Mouse (Mus musculus): ENCODE results near the gene Vipas39. TPM values are rescaled to one million over a fixed set of nuclear protein-coding genes. Genes with fewer than 3 reads are reported as not detected.
"Not testable (repeated sequence)": the region's sequence is repeated elsewhere in the genome, so short reads cannot be mapped to it uniquely, and the experiment has no call there.

Gene Vipas39
- polyA plus RNA-seq, 1 experiment from 2014 or later = 55.1 TPM

DNA sequence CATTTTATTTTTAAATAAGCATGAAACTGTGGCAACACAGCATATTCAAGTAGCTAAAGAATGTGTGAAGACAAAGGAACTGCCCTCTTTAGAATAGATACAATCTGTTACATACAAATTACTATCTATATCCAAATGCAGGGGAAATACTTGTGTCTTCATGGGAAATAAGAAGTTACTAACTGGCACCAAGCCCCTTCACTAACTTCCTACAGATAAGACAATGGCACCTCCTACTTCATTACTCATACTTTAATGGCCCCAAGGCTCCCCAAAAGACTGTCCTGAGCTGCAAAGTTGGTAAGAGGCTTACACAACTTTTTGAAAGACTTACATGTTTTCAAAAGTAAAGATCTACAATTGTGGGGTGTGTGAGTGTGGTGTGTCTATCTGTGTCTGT, 48.5 kb downstream of the Vipas39 start:
- H3K4me1 ChIP-seq = no peaks in the 10 kb centered on the region; the same call in 1 of the 2 replicates
- H3K4me2 ChIP-seq (replicated peaks) = no peak overlapping the region
- no peaks in the 10 kb centered on the region for H3K9me3 ChIP-seq
- no peaks in the 10 kb centered on the region for H3K27me3 ChIP-seq
- no peak overlapping the region for H3K4me3 ChIP-seq
- H3K36me3 ChIP-seq = no peaks in the 10 kb centered on the region
- no peak for ATAC-seq (ENCODE audit: insufficient number of reproducible peaks, insufficient read depth, low FRiP score, low TSS enrichment)
- no peak overlapping the region for H3K27ac ChIP-seq
- H3K9ac ChIP-seq = no peak overlapping the region

DNA sequence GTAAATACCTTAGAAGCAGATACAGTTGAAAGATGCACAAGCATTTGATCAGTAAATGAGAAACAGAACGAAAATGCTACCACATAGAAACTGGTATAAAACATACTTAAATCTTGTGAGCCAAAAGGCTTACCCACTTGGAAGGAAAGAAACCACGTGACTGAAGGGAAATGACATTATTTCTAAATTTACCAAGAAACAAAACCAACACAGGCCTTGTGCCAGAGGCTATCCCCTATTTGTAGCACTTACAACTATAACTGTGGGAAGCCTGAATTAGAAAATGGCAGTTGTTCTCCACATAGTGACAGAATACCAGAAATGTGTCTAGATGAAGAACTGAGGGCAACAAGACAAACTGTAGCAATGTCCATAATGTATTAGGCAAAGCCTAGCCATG, 50.0 kb downstream of the Vipas39 start:
- Histone ChIP-seq H3K36me3 (no peaks in the 10 kb centered on the region), H3K27ac (no peak overlapping the region), H3K9ac (no peak overlapping the region), H3K4me2 (replicated peaks) (no peak overlapping the region), H3K4me3 (no peak overlapping the region), H3K9me3 (no peaks in the 10 kb centered on the region), H3K4me1 (no peaks in the 10 kb centered on the region; the same call in 1 of the 2 replicates), H3K27me3 (no peaks in the 10 kb centered on the region)
- WGBS = 71% methylated on average over 2 of the region's 2 CpGs
- no peak for ATAC-seq (ENCODE audit: insufficient number of reproducible peaks, insufficient read depth, low FRiP score, low TSS enrichment)

DNA sequence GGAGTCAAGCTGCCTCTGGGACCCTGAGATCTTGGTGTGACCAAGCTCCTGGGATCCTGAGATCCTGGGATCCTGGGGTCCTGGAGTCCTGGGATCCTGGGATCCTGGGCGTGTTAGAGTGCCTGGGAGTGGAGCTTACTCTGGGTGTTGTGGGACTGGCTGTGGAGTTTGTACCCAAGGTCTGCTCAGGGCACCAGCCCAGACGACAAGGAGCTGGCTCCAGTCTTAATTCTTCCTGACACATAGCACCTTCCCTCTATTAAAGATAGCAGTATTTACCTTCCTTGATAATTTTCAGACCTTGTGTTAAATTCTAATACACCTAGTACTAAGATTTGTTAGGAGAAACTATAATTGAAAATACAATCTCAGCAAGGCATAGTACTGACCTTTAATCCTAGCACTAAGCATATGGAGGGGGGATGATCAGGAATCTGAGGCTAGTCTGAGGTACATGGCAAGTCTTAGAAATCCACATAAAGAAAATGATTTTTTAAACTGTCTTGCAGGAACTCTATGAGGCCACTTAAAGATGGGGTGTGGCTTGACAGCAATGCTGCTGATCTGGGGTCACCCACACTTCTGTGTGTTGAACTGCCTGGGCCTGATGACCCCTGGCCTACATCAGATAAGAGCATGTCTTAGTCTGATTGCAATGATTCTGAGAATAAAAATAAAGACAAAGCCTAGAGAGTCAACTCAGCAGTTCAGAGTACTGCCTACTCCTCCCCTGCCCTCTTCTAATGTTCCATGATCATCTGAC, 53.0 kb downstream of the Vipas39 start:
- Histone ChIP-seq H3K4me3 (no peak overlapping the region), H3K27ac (no peak overlapping the region), H3K27me3 (no peaks in the 10 kb centered on the region), H3K4me1 (no peaks in the 10 kb centered on the region), H3K9ac (no peak overlapping the region), H3K4me2 (replicated peaks) (no peak overlapping the region), H3K36me3 (no peaks in the 10 kb centered on the region), H3K9me3 (no peaks in the 10 kb centered on the region)
- no peak for ATAC-seq (ENCODE audit: insufficient number of reproducible peaks, insufficient read depth, low FRiP score, low TSS enrichment)
- 49% methylated on average over 2 of the region's 2 CpGs for WGBS

DNA sequence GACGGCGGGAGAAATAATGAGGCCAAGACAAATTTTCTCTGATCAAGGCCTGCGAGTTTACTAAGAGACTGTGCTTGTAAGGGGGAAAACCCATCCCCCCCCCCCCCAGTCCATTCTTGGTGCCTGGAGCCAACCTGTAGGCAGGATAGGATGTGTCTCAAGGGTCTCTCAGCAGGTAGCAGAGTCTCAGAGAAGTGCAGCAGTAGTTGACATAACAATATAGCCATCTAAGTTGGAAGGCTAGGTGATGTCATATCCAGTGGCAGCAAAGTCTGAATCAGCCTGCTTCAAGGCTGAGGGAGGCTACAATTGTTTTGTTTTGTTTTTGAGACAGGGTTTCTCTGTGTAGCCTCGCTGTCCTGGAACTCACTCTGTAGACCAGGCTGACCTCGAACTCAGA, 60.3 kb downstream of the Vipas39 start:
- WGBS = 86% methylated on average over 5 of the region's 5 CpGs
- not testable (repeated sequence) for H3K4me2 ChIP-seq (replicated peaks); H3K27me3 ChIP-seq; H3K4me3 ChIP-seq; H3K36me3 ChIP-seq; H3K27ac ChIP-seq; H3K9ac ChIP-seq; H3K9me3 ChIP-seq; ATAC-seq (ENCODE audit: insufficient number of reproducible peaks, insufficient read depth, low FRiP score, low TSS enrichment); H3K4me1 ChIP-seq

DNA sequence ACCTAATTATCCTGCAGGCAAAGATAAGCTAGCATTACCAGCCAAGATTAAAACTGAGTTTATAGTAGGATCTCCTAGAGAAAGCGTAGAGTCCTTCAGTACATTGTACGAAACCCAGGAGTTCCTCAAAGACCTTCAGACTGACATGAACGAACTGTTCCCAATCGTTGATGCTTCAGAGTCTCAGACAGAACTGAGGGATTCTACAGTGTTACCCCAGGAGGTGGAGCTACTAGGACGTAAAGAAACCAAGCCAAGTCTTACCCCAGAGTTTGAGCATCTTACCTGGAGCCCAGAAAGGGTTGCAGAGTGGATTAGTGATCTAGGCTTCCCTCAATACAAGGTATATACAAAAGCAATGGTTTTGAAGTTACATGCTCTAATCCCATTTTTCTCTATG, 64.4 kb downstream of the Vipas39 start:
- no peak overlapping the region for H3K27ac ChIP-seq
- H3K4me3 ChIP-seq = no peak overlapping the region
- WGBS = 74% methylated on average over 5 of the region's 5 CpGs
- 0 out of 2 replicates have a peak, but pooled peaks cover 2% of the 10 kb centered on the region for H3K27me3 ChIP-seq
- ATAC-seq (ENCODE audit: insufficient number of reproducible peaks, insufficient read depth, low FRiP score, low TSS enrichment) = no peak
- no peak overlapping the region for H3K4me2 ChIP-seq (replicated peaks)
- no peak overlapping the region for H3K9ac ChIP-seq
- no peaks in the 10 kb centered on the region for H3K9me3 ChIP-seq
- no peaks in the 10 kb centered on the region for H3K36me3 ChIP-seq
- peaks cover 15% of the 10 kb centered on the region; the same call in 1 of the 2 replicates for H3K4me1 ChIP-seq

DNA sequence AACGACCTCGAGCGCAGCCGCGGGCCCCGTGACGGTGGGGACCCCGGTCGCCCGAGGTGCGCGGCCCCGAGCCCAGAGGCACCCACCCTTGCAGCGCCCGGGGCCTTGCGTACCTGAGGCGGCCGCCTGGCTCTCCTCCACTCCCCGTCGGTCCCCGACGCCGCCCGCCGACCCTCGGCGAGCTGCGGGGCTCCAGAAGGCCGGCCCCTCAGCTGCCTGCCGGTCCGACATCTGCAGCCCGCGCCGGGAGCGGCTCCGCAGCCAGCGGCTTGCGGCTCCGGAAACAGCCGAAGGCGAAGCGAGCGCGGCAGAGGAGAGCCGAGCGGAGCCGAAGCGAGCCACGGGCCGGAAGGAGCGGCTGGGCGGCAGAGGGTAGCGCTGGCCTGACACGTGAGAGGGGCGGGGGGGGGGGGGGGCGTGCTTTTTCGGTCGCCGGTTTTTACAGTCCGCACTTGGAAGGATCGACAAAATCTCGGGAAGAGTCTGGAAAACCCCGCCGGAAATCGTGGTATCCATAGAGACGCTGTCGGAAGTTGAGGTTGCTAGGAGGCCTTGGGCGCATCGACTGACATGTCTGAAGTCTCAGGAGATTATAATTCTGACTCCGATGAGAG, 66.0 kb downstream of the Vipas39 start, which contains the start of gene Tmed8:
Gene Tmed8 (minus strand): TSS at position 482 of the 614 bp plus-strand sequence.
- 0 out of 2 replicates have a peak, but pooled peaks cover 2% of the 10 kb centered on the region for H3K27me3 ChIP-seq
- peak within 1 kb of the TSS; percentile 82 for H3K9ac ChIP-seq
- peak within 1 kb of the TSS; percentile 87 for H3K4me3 ChIP-seq
- peaks cover 15% of the 10 kb centered on the region; the same call in 1 of the 2 replicates for H3K4me1 ChIP-seq
- no peaks in the 10 kb centered on the region for H3K9me3 ChIP-seq
- peak within 1 kb of the TSS; percentile 74 for H3K4me2 ChIP-seq (replicated peaks)
- under 1% methylated on average over 61 of the region's 70 CpGs for WGBS
- H3K27ac ChIP-seq = peak within 1 kb of the TSS; percentile 80
- H3K36me3 ChIP-seq = no peaks in the 10 kb centered on the region
- ATAC-seq (ENCODE audit: insufficient number of reproducible peaks, insufficient read depth, low FRiP score, low TSS enrichment) = peak; percentile 90

DNA sequence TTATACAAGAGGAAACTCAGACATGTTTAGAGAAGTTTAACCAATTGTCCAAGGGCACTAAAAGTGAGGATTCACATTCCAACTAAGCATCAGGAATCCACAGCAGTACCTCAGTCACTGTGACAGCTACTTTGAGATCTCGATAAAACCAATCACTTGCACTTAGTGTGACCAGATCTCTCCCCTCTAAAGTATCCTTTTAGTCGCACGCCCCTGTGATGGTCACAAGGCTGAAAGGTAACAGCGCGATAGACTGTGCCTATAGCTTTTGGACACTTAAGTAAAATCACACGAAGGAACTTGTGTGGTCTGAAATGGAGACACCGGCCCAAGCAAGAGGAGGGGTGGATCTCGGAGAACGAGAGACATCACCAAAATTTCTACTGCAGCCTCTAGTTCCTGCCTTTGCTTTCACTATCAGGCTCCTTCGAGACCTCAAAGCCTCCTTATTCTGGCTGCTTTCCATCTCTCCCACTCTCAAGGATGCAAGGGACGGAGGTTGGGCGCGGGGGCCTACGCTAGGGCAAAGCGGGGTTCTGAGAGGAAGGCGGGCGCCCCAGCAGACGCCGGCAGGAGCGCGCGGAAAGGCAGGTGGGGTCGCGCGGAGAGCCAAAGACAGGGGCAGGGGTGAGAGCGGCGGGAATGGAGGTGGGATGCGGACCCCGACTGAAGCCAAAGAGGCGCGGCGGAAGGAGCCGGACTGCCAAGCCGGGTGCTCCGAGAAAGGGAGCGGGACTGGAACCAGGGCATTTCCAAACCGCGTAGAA, 66.7 kb downstream of the Vipas39 start, which contains the start of gene Samd15:
Gene Samd15 (plus strand): TSS at position 518 of the 767 bp plus-strand sequence.
- peak within 1 kb of the TSS; percentile 87 for H3K4me3 ChIP-seq
- H3K27me3 ChIP-seq = 0 out of 2 replicates have a peak, but pooled peaks cover 2% of the 10 kb centered on the region
- H3K27ac ChIP-seq = peak within 1 kb of the TSS; percentile 80
- no peak; the same call in 1 of the 2 replicates for ATAC-seq (ENCODE audit: insufficient number of reproducible peaks, insufficient read depth, low FRiP score, low TSS enrichment)
- H3K4me1 ChIP-seq = peaks cover 15% of the 10 kb centered on the region; the same call in 1 of the 2 replicates
- H3K9me3 ChIP-seq = no peaks in the 10 kb centered on the region
- WGBS = under 1% methylated on average over 38 of the region's 38 CpGs
- H3K9ac ChIP-seq = peak within 1 kb of the TSS; percentile 82
- H3K4me2 ChIP-seq (replicated peaks) = peak within 1 kb of the TSS; percentile 74
- H3K36me3 ChIP-seq = no peaks in the 10 kb centered on the region

DNA sequence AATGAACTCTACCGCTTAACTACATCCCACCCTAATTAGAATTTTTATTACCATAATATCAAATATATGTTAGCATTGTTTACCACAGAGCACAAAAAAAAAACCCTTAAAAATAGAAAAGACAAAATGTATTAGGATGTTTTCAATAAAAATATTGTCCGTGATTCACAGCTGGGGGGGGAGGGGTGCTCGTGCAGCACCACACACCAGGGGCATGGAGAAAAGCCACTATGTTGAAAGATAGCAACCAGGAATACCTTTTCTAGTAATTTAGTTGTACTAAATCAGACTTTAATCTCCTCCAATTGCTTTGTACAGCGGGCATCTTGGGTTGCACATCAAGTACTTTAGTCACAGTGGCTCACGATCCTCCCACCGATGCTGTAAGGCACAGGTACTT, 67.3 kb downstream of the Vipas39 start:
- no peak overlapping the region for H3K27ac ChIP-seq
- no peaks in the 10 kb centered on the region for H3K9me3 ChIP-seq
- peak overlapping the region; percentile 87 for H3K4me3 ChIP-seq
- H3K4me2 ChIP-seq (replicated peaks) = peak overlapping the region; percentile 74
- H3K4me1 ChIP-seq = peaks cover 15% of the 10 kb centered on the region; the same call in 1 of the 2 replicates
- H3K27me3 ChIP-seq = 0 out of 2 replicates have a peak, but pooled peaks cover 2% of the 10 kb centered on the region
- no peak for ATAC-seq (ENCODE audit: insufficient number of reproducible peaks, insufficient read depth, low FRiP score, low TSS enrichment)
- no peaks in the 10 kb centered on the region for H3K36me3 ChIP-seq
- 42% methylated on average over 6 of the region's 6 CpGs for WGBS
- H3K9ac ChIP-seq = 0 out of 2 replicates have a peak overlapping the region, but pooled peaks have one; percentile 82

DNA sequence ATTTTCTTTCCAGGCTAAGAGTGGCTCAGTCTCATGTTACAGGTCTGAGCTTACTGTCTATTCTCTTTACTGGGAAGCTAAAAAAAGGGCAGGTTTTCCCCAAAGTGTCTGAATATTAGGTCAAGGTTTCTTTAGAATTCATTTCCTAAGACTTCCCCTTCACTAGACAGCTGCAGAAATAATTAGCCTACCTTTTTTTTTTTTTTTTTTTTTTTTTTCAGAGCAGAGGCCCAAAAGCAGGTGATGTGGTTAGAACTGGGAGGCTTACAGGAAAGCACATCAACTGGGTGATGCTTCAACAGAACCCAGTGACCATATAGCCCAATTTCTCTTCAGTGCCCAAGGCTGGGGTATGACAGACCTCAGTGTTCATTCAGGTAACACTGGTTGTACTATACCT, 69.7 kb downstream of the Vipas39 start:
- Histone ChIP-seq H3K27me3 (no peaks in the 10 kb centered on the region), H3K9ac (no peak overlapping the region), H3K27ac (no peak overlapping the region), H3K4me1 (peaks cover 15% of the 10 kb centered on the region; the same call in 1 of the 2 replicates), H3K4me2 (replicated peaks) (no peak overlapping the region), H3K36me3 (no peaks in the 10 kb centered on the region), H3K4me3 (no peak overlapping the region), H3K9me3 (no peaks in the 10 kb centered on the region)
- no peak for ATAC-seq (ENCODE audit: insufficient number of reproducible peaks, insufficient read depth, low FRiP score, low TSS enrichment)

DNA sequence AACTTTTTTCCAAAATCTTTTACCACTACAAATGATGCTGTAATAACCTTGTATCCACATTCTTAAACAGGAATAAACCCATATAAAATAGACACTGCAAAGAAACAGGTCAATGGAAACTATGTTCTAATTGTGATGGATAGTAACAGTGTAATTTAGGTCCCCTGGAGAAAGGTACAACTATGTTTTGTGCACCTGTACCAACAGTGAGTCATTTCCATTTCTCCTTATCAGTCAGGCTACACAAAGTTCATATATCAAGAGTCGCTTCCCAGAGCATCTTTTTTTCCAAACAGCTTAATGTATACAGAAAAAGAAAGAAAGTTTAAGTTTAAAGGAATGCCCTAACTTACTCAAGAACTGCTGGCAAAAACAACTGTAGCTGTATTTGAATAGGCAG, 71.0 kb downstream of the Vipas39 start:
- no peak overlapping the region for H3K4me3 ChIP-seq
- H3K27me3 ChIP-seq = no peaks in the 10 kb centered on the region
- no peak overlapping the region for H3K9ac ChIP-seq
- H3K27ac ChIP-seq = no peak overlapping the region
- peaks cover 15% of the 10 kb centered on the region; the same call in 1 of the 2 replicates for H3K4me1 ChIP-seq
- H3K4me2 ChIP-seq (replicated peaks) = no peak overlapping the region
- no peak for ATAC-seq (ENCODE audit: insufficient number of reproducible peaks, insufficient read depth, low FRiP score, low TSS enrichment)
- 75% methylated on average over 1 of the region's 1 CpGs for WGBS
- H3K9me3 ChIP-seq = no peaks in the 10 kb centered on the region
- no peaks in the 10 kb centered on the region for H3K36me3 ChIP-seq

DNA sequence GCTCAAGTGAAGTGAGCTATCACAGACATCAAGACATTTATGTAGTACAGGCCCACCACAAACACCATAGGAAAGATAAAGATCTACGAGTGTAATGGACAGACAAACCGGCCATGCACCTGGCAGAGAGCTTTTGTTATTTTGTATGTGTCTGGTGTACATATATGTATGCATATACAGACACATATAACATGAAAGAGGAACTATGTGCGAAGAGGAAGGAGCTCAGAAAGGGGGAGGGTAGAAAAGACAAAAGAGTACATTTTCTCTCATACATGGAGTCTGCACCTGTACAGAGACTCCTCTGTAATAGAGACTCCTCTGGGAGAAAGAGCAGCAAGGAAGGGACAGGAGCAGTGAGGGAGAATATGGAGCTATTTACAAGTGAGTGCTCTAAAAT, 73.0 kb downstream of the Vipas39 start:
- no peak for ATAC-seq (ENCODE audit: insufficient number of reproducible peaks, insufficient read depth, low FRiP score, low TSS enrichment)
- Histone ChIP-seq H3K4me3 (no peak overlapping the region), H3K9me3 (no peaks in the 10 kb centered on the region), H3K4me2 (replicated peaks) (no peak overlapping the region), H3K36me3 (no peaks in the 10 kb centered on the region), H3K27ac (no peak overlapping the region), H3K27me3 (no peaks in the 10 kb centered on the region), H3K9ac (no peak overlapping the region), H3K4me1 (0 out of 2 replicates have a peak, but pooled peaks cover 6% of the 10 kb centered on the region)
- WGBS = 87% methylated on average over 3 of the region's 3 CpGs

Measured in embryonic facial prominence, embryonic 12.5 days (tissue).